Mouse (Mus musculus): ENCODE measurements around the gene Snurf.

GRCm38 (mm10) chr7:60013186-60013585 lies 8.3 kb upstream of the Snurf start:
- TF ChIP-seq CTCF (IDR thresholded peaks at IDR 0.05; ENCODE audit: borderline replicate concordance, insufficient read depth, low read depth, low read length) = no peak
- no peak for TF ChIP-seq POLR2A (IDR thresholded peaks at IDR 0.05; ENCODE audit: borderline replicate concordance, insufficient read depth, low read length)

All from cerebellum, adult 2 months (tissue).